In the genomic region with DNA sequence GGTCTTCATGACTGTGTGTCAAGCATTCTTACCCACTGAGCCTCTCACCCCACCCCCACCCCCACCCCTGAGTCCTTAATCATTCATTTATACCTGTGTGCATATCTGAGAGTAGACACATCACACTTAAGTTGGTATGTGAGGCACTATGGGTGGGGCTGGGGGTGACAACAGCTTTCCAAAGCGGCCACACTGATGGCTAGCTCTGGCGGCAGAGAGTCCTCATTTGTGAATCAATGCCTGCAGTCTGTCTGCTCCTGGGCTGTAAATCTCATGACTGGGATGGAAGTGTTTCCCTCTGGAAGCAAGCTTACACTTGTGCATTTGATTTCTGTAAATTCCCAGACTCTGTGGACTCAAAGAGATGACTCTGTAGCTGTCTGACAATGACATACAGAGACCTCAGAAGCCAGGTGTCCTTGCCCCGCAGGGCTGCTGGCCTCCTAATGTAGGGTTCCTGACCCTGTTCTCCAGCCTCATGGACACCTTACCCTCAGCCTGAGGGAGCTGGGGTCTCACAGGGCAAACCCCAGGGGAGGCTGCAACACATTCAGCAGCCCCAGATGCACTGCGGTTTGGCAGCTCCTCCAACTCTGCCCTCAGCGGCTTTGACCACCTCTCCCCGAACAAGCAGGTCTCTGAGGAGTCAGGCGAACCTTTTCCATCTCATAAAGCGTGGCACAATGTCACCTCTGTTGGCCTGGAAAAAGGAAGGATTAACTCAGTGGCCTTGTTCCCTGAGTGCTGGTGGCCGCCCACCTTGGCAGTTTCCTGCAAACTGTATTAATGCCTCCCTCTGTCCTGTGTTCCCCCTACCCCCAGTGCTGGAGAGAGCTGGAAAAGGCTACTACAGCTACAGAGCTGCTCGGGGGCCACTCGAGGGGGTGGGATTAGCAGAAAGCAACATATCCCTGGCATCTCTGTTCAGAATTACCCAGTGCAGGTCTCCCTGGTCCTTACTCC, we compare ENCODE assay signal across 13 mouse cellular contexts.
DNase-seq lines count a peak whose midpoint lies in the region; ATAC-seq and TF ChIP-seq lines count a peak whose summit lies in the region.
"Had no signal": no experiment of that assay in that cellular context is flagged by ENCODE, and none has a peak within 500 bp of the region (broad histone marks: within the 10 kb centered on the region; RNA-seq: fewer than 3 reads in every experiment).

No protein-coding gene starts in this region.

- no peaks in the 10 kb centered on the region for H3K36me3 ChIP-seq in forebrain, embryonic 16.5 days (ENCODE audit: control insufficient read depth, insufficient read depth)
- no peaks in the 10 kb centered on the region for H3K36me3 ChIP-seq in neural tube, embryonic 12.5 days
- H3K36me3 ChIP-seq: liver, embryonic 13.5 days had no signal

- no peak overlapping the region for H3K4me3 ChIP-seq in layer of hippocampus, adult 2 months
- H3K4me3 ChIP-seq in forebrain, embryonic 16.5 days (replicated peaks; ENCODE audit: low read length): no peak overlapping the region
- H3K4me3 ChIP-seq in neural tube, embryonic 12.5 days: no peak overlapping the region
- H3K4me3 ChIP-seq: liver, embryonic 13.5 days had no signal

- no peaks in the 10 kb centered on the region for H3K27me3 ChIP-seq in forebrain, embryonic 16.5 days (replicated peaks; ENCODE audit: control insufficient read depth, insufficient read depth, low read length)
- no peaks in the 10 kb centered on the region for H3K27me3 ChIP-seq in neural tube, embryonic 12.5 days (replicated peaks)
- H3K27me3 ChIP-seq: liver, embryonic 13.5 days had no signal

- H3K4me1 ChIP-seq in forebrain, embryonic 16.5 days (replicated peaks; ENCODE audit: control insufficient read depth, insufficient read depth, low read length): 0 out of 2 replicates have a peak, but pooled peaks cover 2% of the 10 kb centered on the region
- peaks cover 28% of the 10 kb centered on the region for H3K4me1 ChIP-seq in neural tube, embryonic 12.5 days

- WGBS in forebrain, embryonic 16.5 days: 32% methylated on average over 11 of the region's 11 CpGs
- WGBS in neural tube, embryonic 12.5 days: 42% methylated on average over 11 of the region's 11 CpGs

- peak; percentile 52 for ATAC-seq in forebrain, embryonic 16.5 days
- ATAC-seq in neural tube, embryonic 12.5 days (ENCODE audit: low FRiP score, low read depth): no peak
- ATAC-seq: CD4-positive, CD25-positive, alpha-beta regulatory T cell, adult 4 months had no signal

- H3K27ac ChIP-seq in layer of hippocampus, adult 2 months: 0 out of 2 replicates have a peak overlapping the region, but pooled peaks have one; percentile 46
- H3K27ac ChIP-seq in forebrain, embryonic 16.5 days (ENCODE audit: low read length): no peak overlapping the region
- H3K27ac ChIP-seq in neural tube, embryonic 12.5 days: peak overlapping the region; percentile 46; the same call in 1 of the 2 replicates
- H3K27ac ChIP-seq: liver, embryonic 13.5 days had no signal

- no peak overlapping the region for H3K4me2 ChIP-seq in forebrain, embryonic 16.5 days (ENCODE audit: low read length)
- 0 out of 2 replicates have a peak overlapping the region, but pooled peaks have one; percentile 6 for H3K4me2 ChIP-seq in neural tube, embryonic 12.5 days (replicated peaks)
- H3K4me2 ChIP-seq: heart, embryonic 11.5 days; liver, embryonic 13.5 days had no signal

- no peak for TF ChIP-seq CTCF in layer of hippocampus, adult 2 months (conservative IDR thresholded peaks at IDR 0.05)

- DNase-seq in layer of hippocampus, adult 2 months (ENCODE audit: low spot score in 2 of 2): peak in 1 of 2 experiments; percentile 13
- DNase-seq in layer of hippocampus, adult 9-10 months (ENCODE audit: low spot score): no peak
- DNase-seq in R1 (ENCODE audit: low read depth, low spot score): peak; percentile 37
- DNase-seq in kidney, postnatal 36 days: no peak
- DNase-seq in c-Kit-positive CD71-positive TER-119-positive erythroid progenitor cells, embryonic 14.5 days (ENCODE audit: low spot score): no peak
- DNase-seq: gastrocnemius, postnatal 10 days; kidney, adult 8-10 months; liver, embryonic 13.5 days; thymus, postnatal 25 days had no signal

- no peaks in the 10 kb centered on the region for H3K9me3 ChIP-seq in forebrain, embryonic 16.5 days (ENCODE audit: control insufficient read depth, low read length)
- no peaks in the 10 kb centered on the region for H3K9me3 ChIP-seq in neural tube, embryonic 12.5 days
- H3K9me3 ChIP-seq: liver, embryonic 13.5 days had no signal

- no peak overlapping the region for H3K9ac ChIP-seq in forebrain, embryonic 16.5 days (replicated peaks; ENCODE audit: low read depth, low read length)
- no peak overlapping the region for H3K9ac ChIP-seq in neural tube, embryonic 12.5 days
- H3K9ac ChIP-seq: liver, embryonic 13.5 days had no signal
